Mouse (Mus musculus): ENCODE results near the gene Itpr3.

DNA sequence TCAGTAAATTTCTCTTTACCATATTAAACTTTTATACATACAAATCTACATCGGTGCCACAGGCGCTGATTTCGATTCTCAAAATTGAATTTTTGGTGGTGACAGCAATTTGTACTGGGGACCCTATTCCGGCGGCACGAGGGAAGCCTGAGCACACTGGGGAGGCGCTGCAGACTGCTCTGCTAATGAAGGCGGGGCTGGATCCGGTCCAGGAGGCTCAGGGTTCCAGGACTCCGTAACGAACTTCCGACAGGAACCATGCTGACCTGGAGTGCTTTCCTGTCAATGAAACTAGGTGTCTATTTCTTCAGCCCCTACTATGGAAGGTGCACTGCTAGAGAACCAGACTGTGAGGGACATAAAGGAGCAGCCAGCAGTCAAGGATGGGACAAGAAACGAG is 72.2 kb downstream of the Itpr3 start:
- TF ChIP-seq CTCF (IDR thresholded peaks at IDR 0.05; ENCODE audit: low read depth) = no peak
- no peak for TF ChIP-seq EP300 (IDR thresholded peaks at IDR 0.05; ENCODE audit: low read depth)
